Mouse (Mus musculus) kidney, adult 2 months (tissue): Measurements from ENCODE around the gene Pgm2l1.

Experiments used
- CTCF ChIP-seq: fragments of 200-500 bp; conservative IDR thresholded peaks from 2 replicates; pipeline ENCODE4 v1.5.1; 2011; ENCODE audit warnings: low read depth, mild to moderate bottlenecking, control low read depth, low read length, moderate library complexity, mixed read lengths; ENCODE audit not compliant: insufficient read depth, insufficient read length
- POLR2A ChIP-seq: fragments of 200-500 bp; IDR thresholded peaks from one replicate; pipeline ENCODE4 v1.6.1; 2011; ENCODE audit warnings: low read depth, low read length, control low read depth

DNA sequence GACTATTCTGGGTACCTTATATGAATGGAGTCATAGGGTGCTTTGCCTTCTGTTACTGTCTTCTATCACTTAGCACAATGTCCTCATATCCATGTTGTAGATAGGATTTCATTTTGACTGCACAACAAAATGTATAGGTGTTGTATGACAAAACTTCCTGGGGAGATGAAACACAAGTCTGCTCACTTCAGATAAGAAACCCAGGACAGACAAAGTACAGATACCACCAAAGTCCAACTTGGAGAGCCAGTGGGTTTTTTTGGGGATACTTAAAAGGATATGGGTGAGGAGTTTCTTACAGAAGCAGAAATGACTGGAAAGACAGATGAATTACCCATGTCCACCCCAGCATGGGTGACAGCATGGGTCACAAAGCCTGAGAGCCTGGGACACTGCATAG is 6.5 kb downstream of the Pgm2l1 start:
- TF ChIP-seq CTCF (no peak), POLR2A (no peak)
